ENCODE assay signal across 11 mouse cellular contexts in the genomic region with DNA sequence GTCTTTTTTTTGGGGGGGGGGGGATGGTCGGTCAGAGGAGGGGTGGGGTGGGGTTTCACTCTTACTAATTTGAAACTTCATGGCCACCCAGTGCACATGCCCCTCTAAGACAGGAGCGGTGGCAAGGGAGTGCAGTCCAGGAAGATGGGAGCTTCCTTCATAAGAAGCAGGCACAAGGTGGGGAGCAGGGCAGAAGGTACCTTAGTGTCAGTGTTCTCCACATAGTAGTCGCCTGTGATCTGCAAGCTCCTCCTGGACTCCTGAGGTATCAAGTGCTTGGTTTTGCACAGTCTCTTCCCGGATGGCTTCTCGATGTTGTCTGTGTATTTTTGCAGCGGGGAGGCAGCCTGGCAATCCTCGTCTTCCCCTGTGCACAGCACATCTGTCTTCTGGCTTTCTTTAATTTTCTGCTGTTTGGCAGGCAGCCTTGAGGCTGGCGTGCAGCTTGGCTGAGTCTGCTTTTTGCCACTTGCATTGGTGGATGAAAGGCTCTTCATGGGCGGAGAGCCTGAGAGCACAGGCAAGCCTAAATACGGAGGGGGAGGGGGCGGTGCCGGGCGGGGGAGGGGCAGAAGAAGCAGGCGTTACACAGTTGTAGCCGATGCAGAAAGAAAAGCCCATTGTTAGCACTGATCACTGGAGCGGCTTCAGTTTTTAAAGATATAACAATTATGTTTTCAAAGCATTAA.
DNase-seq lines count a peak whose midpoint lies in the region; ATAC-seq lines count a peak whose summit lies in the region.
"Had no signal": no experiment of that assay in that cellular context is flagged by ENCODE, and none has a peak within 500 bp of the region (broad histone marks: within the 10 kb centered on the region; RNA-seq: fewer than 3 reads in every experiment).

No protein-coding gene starts in this region.

- no peaks in the 10 kb centered on the region for H3K9me3 ChIP-seq in hindbrain, embryonic 11.5 days (ENCODE audit: control insufficient read depth, low read length)
- H3K9me3 ChIP-seq in neural tube, embryonic 15.5 days (replicated peaks): no peaks in the 10 kb centered on the region
- H3K9me3 ChIP-seq in heart, embryonic 12.5 days (replicated peaks): no peaks in the 10 kb centered on the region
- H3K9me3 ChIP-seq: kidney, embryonic 15.5 days had no signal

- no peak overlapping the region for H3K27ac ChIP-seq in hindbrain, embryonic 11.5 days (ENCODE audit: low read depth, low read length)
- no peak overlapping the region for H3K27ac ChIP-seq in neural tube, embryonic 15.5 days (replicated peaks)
- no peak overlapping the region for H3K27ac ChIP-seq in heart, embryonic 12.5 days (ENCODE audit: poor library complexity, severe bottlenecking)
- H3K27ac ChIP-seq: kidney, embryonic 15.5 days; macrophage had no signal

- intact Hi-C loops in heart, postnatal 10 days (cut with DNase I): no loop called here

- H3K4me2 ChIP-seq in hindbrain, embryonic 11.5 days (replicated peaks; ENCODE audit: low read depth, low read length): no peak overlapping the region
- H3K4me2 ChIP-seq in neural tube, embryonic 15.5 days: no peak overlapping the region
- no peak overlapping the region for H3K4me2 ChIP-seq in heart, embryonic 12.5 days
- H3K4me2 ChIP-seq: kidney, embryonic 15.5 days had no signal

- no peak overlapping the region for H3K4me3 ChIP-seq in hindbrain, embryonic 11.5 days (ENCODE audit: low read depth, low read length)
- H3K4me3 ChIP-seq in neural tube, embryonic 15.5 days (replicated peaks): no peak overlapping the region
- H3K4me3 ChIP-seq in heart, embryonic 12.5 days: no peak overlapping the region
- H3K4me3 ChIP-seq: kidney, embryonic 15.5 days had no signal

- H3K4me1 ChIP-seq in hindbrain, embryonic 11.5 days (replicated peaks; ENCODE audit: control insufficient read depth, insufficient read depth, low read length): no peaks in the 10 kb centered on the region
- H3K4me1 ChIP-seq in neural tube, embryonic 15.5 days: peaks cover 20% of the 10 kb centered on the region
- H3K4me1 ChIP-seq in heart, embryonic 12.5 days (replicated peaks): peaks cover 23% of the 10 kb centered on the region

- no peak overlapping the region for H3K9ac ChIP-seq in hindbrain, embryonic 11.5 days (ENCODE audit: low read depth, low read length)
- no peak overlapping the region for H3K9ac ChIP-seq in neural tube, embryonic 15.5 days (replicated peaks)
- H3K9ac ChIP-seq in heart, embryonic 12.5 days: no peak overlapping the region
- H3K9ac ChIP-seq: kidney, embryonic 15.5 days had no signal

- ATAC-seq in hindbrain, embryonic 11.5 days (ENCODE audit: low FRiP score): peak; percentile 78
- peak; percentile 62; the same call in 1 of the 2 replicates for ATAC-seq in neural tube, embryonic 15.5 days (ENCODE audit: low FRiP score)
- ATAC-seq in megakaryocyte, adult 5-6 weeks (ENCODE audit: poor library complexity, severe bottlenecking): no peak
- ATAC-seq in heart, embryonic 12.5 days (ENCODE audit: insufficient number of reproducible peaks, low FRiP score): no peak

- H3K27me3 ChIP-seq in hindbrain, embryonic 11.5 days (ENCODE audit: control insufficient read depth, insufficient read depth, low read length): peaks cover 3% of the 10 kb centered on the region; the same call in 1 of the 2 replicates
- 0 out of 2 replicates have a peak, but pooled peaks cover 2% of the 10 kb centered on the region for H3K27me3 ChIP-seq in neural tube, embryonic 15.5 days (replicated peaks)
- H3K27me3 ChIP-seq in heart, embryonic 12.5 days (replicated peaks): peaks cover 15% of the 10 kb centered on the region; the same call in 1 of the 2 replicates

- peak; percentile 59 for DNase-seq in heart, adult 11 months
- DNase-seq in heart, postnatal 10 days: no peak
- peak; percentile 13 to 35 for DNase-seq in right cerebral cortex, adult 2 months (ENCODE audit: low spot score in 2 of 2)
- DNase-seq in right cerebral cortex, postnatal 36 days (ENCODE audit: low spot score in 2 of 2): no peak
- no peak for DNase-seq in hindbrain, embryonic 11.5 days (ENCODE audit: low spot score)
- DNase-seq: cerebellum, adult 11 months had no signal

- 26% methylated on average over 16 of the region's 16 CpGs for WGBS in hindbrain, embryonic 11.5 days
- WGBS in neural tube, embryonic 15.5 days: 21% methylated on average over 16 of the region's 16 CpGs
- WGBS in heart, embryonic 12.5 days: 43% methylated on average over 16 of the region's 16 CpGs

- no peaks in the 10 kb centered on the region for H3K36me3 ChIP-seq in hindbrain, embryonic 11.5 days (ENCODE audit: control insufficient read depth, insufficient read depth, low read length)
- no peaks in the 10 kb centered on the region for H3K36me3 ChIP-seq in neural tube, embryonic 15.5 days
- H3K36me3 ChIP-seq in heart, embryonic 12.5 days: peaks cover 36% of the 10 kb centered on the region

Comparison
In these comparisons a context has a peak if more than half of its experiments do, and no peak if none do; other contexts are left out.
1. DNase-seq: peak in heart, adult 11 months (single experiment) and right cerebral cortex, adult 2 months (2 of 2); none in heart, postnatal 10 days (0 of 2), right cerebral cortex, postnatal 36 days (0 of 2) and hindbrain, embryonic 11.5 days (single experiment).
2. ATAC-seq: peak in hindbrain, embryonic 11.5 days (single experiment) and neural tube, embryonic 15.5 days (single experiment); none in megakaryocyte, adult 5-6 weeks (single experiment) and heart, embryonic 12.5 days (single experiment).